Mouse (Mus musculus): Measurements from ENCODE around the gene Pigq. TPM values are rescaled to one million over a fixed set of nuclear protein-coding genes. Genes with fewer than 3 reads are reported as not detected.

The Pigq gene
- polyA plus RNA-seq (2015; fragmentation: Nextera tagmentation; extraction: Ambion mirVana): 156 and 174 TPM in 2 replicates

DNA sequence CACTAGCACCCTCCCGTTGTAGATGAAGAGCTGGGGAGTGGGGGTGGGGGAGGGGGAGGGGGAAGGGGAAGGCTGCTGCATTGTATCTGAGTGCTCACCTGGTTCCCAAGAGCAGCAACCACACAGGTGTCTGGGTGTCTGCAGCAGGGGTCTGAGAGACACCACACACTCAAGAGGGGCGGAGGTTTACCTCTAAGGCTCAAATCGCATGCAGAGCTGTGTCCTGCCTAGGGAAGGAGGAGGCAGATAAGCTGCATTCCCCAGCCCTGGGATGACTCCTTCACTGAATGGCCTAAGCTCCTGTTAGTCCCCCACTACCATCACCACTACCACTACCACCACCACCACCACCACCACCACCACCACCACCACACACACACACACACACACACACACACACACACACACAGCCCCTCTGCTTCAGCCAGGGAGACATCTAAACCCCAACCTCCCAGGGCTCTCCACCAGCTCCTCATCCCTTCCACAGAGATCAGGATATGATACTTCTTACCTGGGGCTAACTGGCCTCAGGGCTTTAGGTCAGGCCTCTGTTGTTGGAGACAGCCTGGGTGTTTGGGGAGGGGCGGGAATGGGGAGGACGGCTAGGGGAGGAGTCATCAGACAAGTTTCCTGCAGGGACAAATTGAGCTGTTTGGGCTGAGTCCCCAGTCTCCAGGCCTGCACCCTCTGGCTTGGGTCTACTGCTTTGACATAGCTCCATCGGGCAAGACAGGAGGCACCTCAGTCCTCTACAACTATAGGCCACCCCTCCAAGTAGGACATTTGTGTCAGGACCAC is at the start of gene Pigq, which contains the start of gene Nhlrc4:
TSS of gene Pigq (minus strand) at position 571 of the 798 bp plus-strand sequence.
TSS of gene Nhlrc4 (minus strand) at position 596 of the 798 bp plus-strand sequence.
- 26% methylated on average over 6 of the region's 6 CpGs for WGBS (ENCODE audit: insufficient replicate concordance)
- Histone ChIP-seq H3K9ac (peak within 1 kb of the TSS; percentile 69), H3K27me3 (peaks cover 8% of the 10 kb centered on the region), H3K36me3 (replicated peaks) (peaks cover 15% of the 10 kb centered on the region), H3K4me2 (peak within 1 kb of the TSS; percentile 79), H3K4me3 (replicated peaks) (peak within 1 kb of the TSS; percentile 83), H3K27ac (replicated peaks) (peak within 1 kb of the TSS; percentile 99), H3K9me3 (replicated peaks) (no peaks in the 10 kb centered on the region), H3K4me1 (replicated peaks) (peaks cover 74% of the 10 kb centered on the region)
- ATAC-seq (ENCODE audit: insufficient read depth): peak; percentile 60

DNA sequence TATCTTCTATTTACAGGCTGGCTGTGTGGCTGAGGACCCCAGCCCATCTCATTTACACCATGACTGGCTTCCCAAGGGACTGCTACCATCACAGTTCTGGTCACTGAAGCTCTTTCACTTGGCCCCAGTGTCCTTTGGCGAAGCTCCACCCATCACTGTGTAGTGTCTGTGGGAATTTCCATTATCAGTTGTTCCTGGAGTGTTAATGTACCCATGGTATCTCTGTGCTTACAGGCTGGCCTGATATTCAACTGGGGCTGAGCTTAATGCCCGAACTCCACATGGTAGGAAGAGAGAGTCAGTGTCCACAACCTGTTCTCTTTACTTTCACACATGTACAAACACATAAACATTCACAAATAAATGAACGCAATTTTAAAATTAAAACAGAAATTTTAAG is 48.8 kb upstream of the Pigq start:
- 40% methylated on average over 3 of the region's 3 CpGs for WGBS (ENCODE audit: insufficient replicate concordance)

DNA sequence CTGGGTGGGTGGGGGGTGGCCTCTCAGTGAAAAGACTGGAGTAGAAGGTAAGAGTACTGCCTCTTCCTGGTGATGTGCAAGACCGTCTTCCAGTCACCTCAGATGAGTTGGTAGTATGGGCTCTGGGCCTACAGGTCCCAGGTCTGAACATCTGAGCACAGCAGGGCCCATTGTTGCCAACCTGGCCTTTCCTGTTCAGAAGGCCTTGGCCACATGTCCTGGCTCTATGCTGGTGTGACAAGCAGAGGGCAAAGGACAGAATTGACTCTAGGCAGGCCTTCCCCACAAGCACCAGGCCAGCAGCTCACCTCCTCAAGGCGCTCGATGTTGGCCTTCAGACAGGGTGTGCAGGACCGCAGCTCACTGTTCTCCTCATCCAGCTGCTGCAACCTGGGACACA is 47.5 kb upstream of the Pigq start:
- Histone ChIP-seq H3K4me2 (no peak overlapping the region), H3K27me3 (0 out of 2 replicates have a peak, but pooled peaks cover 4% of the 10 kb centered on the region), H3K36me3 (replicated peaks) (no peaks in the 10 kb centered on the region), H3K4me3 (replicated peaks) (no peak overlapping the region), H3K4me1 (replicated peaks) (peaks cover 25% of the 10 kb centered on the region), H3K9ac (no peak overlapping the region), H3K27ac (replicated peaks) (no peak overlapping the region), H3K9me3 (replicated peaks) (no peaks in the 10 kb centered on the region)
- ATAC-seq (ENCODE audit: insufficient read depth): no peak
- WGBS (ENCODE audit: insufficient replicate concordance): 89% methylated on average over 4 of the region's 4 CpGs

More for the DNA sequence above, 48.8 kb upstream of the Pigq start:
- Histone ChIP-seq H3K27me3 (no peaks in the 10 kb centered on the region), H3K9me3 (replicated peaks) (no peaks in the 10 kb centered on the region), H3K27ac (replicated peaks) (no peak overlapping the region), H3K4me2 (no peak overlapping the region), H3K36me3 (replicated peaks) (no peaks in the 10 kb centered on the region), H3K4me3 (replicated peaks) (no peak overlapping the region), H3K9ac (no peak overlapping the region), H3K4me1 (replicated peaks) (peaks cover 25% of the 10 kb centered on the region)
- no peak for ATAC-seq (ENCODE audit: insufficient read depth)

DNA sequence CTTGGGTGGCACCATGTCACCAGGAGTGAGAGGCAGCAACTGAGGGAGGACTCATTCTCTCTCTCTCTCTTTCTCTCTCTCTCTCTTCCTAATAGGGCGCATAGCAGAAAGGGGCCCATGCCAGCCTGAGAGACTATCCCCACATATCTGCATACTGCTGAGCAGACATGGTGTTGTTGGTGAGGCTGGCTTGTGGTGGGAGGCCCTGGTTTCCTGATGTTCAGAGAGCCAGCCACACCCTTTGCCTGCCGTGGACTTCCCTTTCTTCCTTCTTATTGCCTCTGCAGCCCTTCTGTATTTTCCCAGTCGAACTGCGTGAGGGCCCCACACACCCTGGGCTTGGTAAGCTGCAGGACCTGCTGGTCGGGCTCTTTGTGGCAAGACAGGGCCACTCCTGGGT is 45.6 kb upstream of the Pigq start:
- Histone ChIP-seq H3K4me2 (no peak overlapping the region), H3K9me3 (replicated peaks) (no peaks in the 10 kb centered on the region), H3K9ac (no peak overlapping the region), H3K27me3 (0 out of 2 replicates have a peak, but pooled peaks cover 8% of the 10 kb centered on the region), H3K4me1 (replicated peaks) (peaks cover 32% of the 10 kb centered on the region), H3K36me3 (replicated peaks) (no peaks in the 10 kb centered on the region), H3K27ac (replicated peaks) (no peak overlapping the region), H3K4me3 (replicated peaks) (no peak overlapping the region)
- WGBS (ENCODE audit: insufficient replicate concordance): 20% methylated on average over 5 of the region's 5 CpGs
- no peak for ATAC-seq (ENCODE audit: insufficient read depth)

DNA sequence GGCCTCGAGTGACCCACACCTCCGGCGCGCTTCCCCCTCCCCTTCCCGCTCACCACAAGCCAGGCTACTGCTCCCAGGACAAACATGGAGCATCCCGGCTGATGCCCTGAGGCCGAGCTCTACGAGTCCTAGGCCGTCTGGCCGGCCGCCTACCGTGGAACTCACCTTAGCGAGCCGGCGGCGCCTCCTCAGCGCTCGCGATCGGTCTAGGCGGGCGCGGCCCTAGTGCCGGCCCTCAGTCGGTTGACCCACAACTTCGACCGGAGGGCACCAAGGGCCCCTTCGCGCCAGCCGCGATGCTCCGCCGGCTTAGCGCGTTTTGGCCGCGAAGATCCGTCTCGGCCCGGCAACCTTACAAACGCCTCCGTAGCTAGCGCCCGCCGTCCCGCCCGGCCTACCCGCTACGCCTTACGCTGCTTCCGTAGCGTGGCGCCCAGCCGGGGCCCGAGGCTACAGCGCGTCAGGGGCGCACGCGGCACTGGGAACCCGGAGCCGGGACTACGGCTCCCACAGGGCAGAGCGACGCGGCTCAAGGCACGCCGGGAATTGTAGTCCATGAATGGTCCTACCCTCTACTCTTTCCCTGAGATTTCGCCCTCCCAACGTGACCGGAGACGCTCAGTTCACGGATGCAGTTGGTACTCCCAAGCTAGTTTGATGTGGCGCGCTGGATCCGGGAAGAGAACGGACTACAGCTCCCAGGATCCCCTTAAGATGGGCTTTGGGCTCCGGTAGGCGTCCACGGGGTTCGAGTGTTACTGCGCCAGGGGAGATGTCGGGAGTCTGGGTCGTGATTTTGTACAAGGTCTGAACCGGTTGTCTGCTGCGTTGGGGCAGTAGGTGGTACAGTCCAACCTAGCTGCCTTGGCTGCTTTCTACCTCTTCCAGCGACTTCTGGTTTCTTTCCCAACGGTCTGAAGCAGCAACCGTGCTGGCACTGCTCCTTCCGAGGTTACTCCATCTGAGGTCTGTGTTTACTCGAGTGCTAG is 40.9 kb upstream of the Pigq start, which contains the start of gene Capn15:
TSS of gene Capn15 (minus strand) at position 491 of the 989 bp plus-strand sequence.
- H3K9ac ChIP-seq: peak within 1 kb of the TSS; percentile 83
- H3K27me3 ChIP-seq: 0 out of 2 replicates have a peak, but pooled peaks cover 8% of the 10 kb centered on the region
- H3K4me2 ChIP-seq: peak within 1 kb of the TSS; percentile 89
- peaks cover 53% of the 10 kb centered on the region for H3K4me1 ChIP-seq (replicated peaks)
- H3K36me3 ChIP-seq (replicated peaks): no peaks in the 10 kb centered on the region
- H3K4me3 ChIP-seq (replicated peaks): peak within 1 kb of the TSS; percentile 78
- peak within 1 kb of the TSS; percentile 61 for H3K27ac ChIP-seq (replicated peaks)
- ATAC-seq (ENCODE audit: insufficient read depth): peak; percentile 96
- H3K9me3 ChIP-seq (replicated peaks): no peaks in the 10 kb centered on the region
- WGBS (ENCODE audit: insufficient replicate concordance): under 1% methylated on average over 91 of the region's 91 CpGs

DNA sequence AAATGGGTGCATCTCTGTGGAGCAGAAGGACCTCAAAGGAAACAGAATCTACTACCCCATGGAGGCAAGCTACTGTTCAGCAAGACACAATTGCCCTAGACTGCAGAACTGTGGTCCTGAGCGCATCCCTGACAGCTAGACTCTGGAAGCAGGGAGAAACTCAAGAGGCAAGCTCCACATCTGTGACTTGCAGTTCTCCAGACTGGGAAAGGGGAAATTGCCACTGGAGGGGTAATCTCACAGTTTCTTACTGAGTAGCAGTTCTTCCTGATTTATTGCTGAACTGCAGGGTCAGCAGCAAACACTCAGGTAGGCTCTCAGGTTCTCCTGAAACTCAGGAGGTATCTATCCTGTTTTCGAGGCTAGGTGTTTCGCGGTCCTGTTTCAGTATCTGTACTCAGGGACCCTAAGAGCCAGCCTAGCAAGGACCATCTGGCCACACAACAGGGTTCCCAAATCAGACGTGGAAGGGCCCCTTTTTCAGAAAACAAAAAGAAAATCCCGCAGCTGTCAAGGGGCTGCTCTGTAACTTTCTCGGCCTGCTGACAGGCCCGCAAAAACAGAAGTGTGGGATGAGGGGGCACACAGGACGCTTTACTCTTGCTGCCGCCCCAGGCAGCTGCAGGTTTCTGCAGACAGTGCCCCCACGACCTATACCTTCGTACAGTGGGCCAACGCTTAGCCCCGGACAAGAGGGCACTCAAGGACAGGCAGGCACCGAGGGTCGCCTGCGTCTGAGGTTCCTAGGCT is 40.0 kb upstream of the Pigq start:
- peak overlapping the region; percentile 83 for H3K9ac ChIP-seq
- WGBS (ENCODE audit: insufficient replicate concordance): 10% methylated on average over 17 of the region's 17 CpGs
- ATAC-seq (ENCODE audit: insufficient read depth): peak; percentile 14; the same call in 1 of the 2 replicates
- peak overlapping the region; percentile 61 for H3K27ac ChIP-seq (replicated peaks)
- peaks cover 53% of the 10 kb centered on the region for H3K4me1 ChIP-seq (replicated peaks)
- H3K36me3 ChIP-seq (replicated peaks): no peaks in the 10 kb centered on the region
- peak overlapping the region; percentile 78 for H3K4me3 ChIP-seq (replicated peaks)
- peak overlapping the region; percentile 89 for H3K4me2 ChIP-seq
- H3K9me3 ChIP-seq (replicated peaks): no peaks in the 10 kb centered on the region
- H3K27me3 ChIP-seq: 0 out of 2 replicates have a peak, but pooled peaks cover 8% of the 10 kb centered on the region

DNA sequence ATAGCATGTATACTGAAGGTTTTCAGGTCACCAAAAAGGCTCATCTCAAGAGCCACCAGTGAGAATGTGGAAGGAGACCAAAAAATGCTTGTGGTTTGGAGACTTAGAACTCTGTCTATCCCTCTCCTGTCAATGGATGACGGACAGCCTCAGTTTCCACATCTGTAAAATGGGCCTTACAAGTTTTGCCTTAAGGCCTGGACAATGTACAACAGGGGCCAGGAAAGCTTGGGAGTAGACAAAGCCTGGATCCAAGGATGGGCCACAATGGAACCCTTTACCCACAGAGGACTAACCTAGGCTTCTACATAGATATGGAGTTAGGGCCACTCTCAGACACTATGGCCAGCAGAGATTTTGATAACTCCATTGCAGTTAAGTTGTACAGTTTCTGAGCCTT is 39.3 kb upstream of the Pigq start:
- ATAC-seq (ENCODE audit: insufficient read depth): no peak
- 0 out of 2 replicates have a peak, but pooled peaks cover 8% of the 10 kb centered on the region for H3K27me3 ChIP-seq
- H3K27ac ChIP-seq (replicated peaks): no peak overlapping the region
- 94% methylated on average over 1 of the region's 1 CpGs for WGBS (ENCODE audit: insufficient replicate concordance)
- no peaks in the 10 kb centered on the region for H3K36me3 ChIP-seq (replicated peaks)
- H3K9ac ChIP-seq: 0 out of 2 replicates have a peak overlapping the region, but pooled peaks have one; percentile 83
- peaks cover 57% of the 10 kb centered on the region for H3K4me1 ChIP-seq (replicated peaks)
- H3K4me3 ChIP-seq (replicated peaks): peak overlapping the region; percentile 78
- H3K4me2 ChIP-seq: peak overlapping the region; percentile 89
- H3K9me3 ChIP-seq (replicated peaks): no peaks in the 10 kb centered on the region

DNA sequence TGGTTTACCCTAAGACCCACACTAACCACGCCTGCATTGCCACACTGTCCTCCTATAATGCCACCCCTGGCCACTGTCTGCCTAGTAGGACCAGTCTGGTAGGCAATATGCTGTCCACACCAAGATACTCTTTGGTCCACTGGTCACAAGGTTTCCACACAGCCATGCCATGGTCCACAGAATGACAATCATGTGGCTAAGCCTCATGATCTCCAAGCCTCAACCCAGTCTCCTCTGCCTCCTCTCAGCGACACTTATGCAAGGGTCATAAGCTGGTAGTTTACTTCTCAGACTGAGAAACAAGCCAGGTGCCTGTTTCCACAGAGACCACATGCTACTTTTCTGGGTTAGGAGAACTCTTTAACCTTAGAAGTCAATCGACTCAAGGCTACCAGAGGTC is 38.2 kb upstream of the Pigq start:
- no peak overlapping the region for H3K4me3 ChIP-seq (replicated peaks)
- peaks cover 65% of the 10 kb centered on the region for H3K4me1 ChIP-seq (replicated peaks)
- no peaks in the 10 kb centered on the region for H3K9me3 ChIP-seq (replicated peaks)
- 0 out of 2 replicates have a peak overlapping the region, but pooled peaks have one; percentile 89 for H3K4me2 ChIP-seq
- 0 out of 2 replicates have a peak, but pooled peaks cover 5% of the 10 kb centered on the region for H3K27me3 ChIP-seq
- no peak for ATAC-seq (ENCODE audit: insufficient read depth)
- no peak overlapping the region; the same call in 1 of the 2 replicates for H3K27ac ChIP-seq (replicated peaks)
- 82% methylated on average over 3 of the region's 3 CpGs for WGBS (ENCODE audit: insufficient replicate concordance)
- H3K36me3 ChIP-seq (replicated peaks): no peaks in the 10 kb centered on the region
- H3K9ac ChIP-seq: no peak overlapping the region

DNA sequence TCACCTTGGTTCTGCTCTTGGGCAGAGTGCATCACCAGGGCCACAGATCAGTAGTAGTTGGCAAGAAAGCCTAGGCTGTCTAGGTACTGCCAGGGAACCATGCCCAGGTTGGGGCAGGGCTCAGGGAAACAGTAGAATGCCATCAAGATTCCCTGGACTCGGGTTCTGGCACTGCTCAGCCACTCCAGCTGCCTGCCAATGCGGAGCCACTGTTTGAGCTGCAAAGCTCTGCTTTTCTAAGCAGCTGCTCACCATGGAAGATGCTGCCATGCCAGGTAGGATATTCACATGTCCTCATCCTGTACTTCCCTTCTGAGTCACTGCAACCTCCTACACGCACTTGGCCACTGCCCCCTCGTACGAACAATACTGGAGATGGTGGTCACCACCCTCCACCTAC is 36.1 kb upstream of the Pigq start:
- Histone ChIP-seq H3K27ac (replicated peaks) (no peak overlapping the region), H3K4me2 (no peak overlapping the region), H3K9me3 (replicated peaks) (no peaks in the 10 kb centered on the region), H3K36me3 (replicated peaks) (0 out of 2 replicates have a peak, but pooled peaks cover 3% of the 10 kb centered on the region), H3K9ac (no peak overlapping the region), H3K4me3 (replicated peaks) (no peak overlapping the region), H3K27me3 (no peaks in the 10 kb centered on the region), H3K4me1 (replicated peaks) (peaks cover 74% of the 10 kb centered on the region)
- no peak for ATAC-seq (ENCODE audit: insufficient read depth)
- WGBS (ENCODE audit: insufficient replicate concordance): 73% methylated on average over 5 of the region's 5 CpGs
